Mouse (Mus musculus) embryonic facial prominence, embryonic 15.5 days (tissue): ENCODE data around the gene Syce3. TPM values are rescaled to one million over a fixed set of nuclear protein-coding genes. Genes with fewer than 3 reads are reported as not detected.
"Not testable (repeated sequence)": the region's sequence is repeated elsewhere in the genome, so short reads cannot be mapped to it uniquely, and the experiment has no call there.

Experiments
- ATAC-seq: fragments of 200-750 bp; cut with Nextera tagmentation; 2 replicates; pipeline ENCODE4 v1.8.0; 2017; ENCODE audit warnings: low read depth, moderate TSS enrichment; ENCODE audit not compliant: insufficient number of reproducible peaks, low FRiP score, low TSS enrichment
- H3K27ac ChIP-seq: fragments of 300-500 bp; sonication (generic); replicated peaks from 2 replicates; pipeline ENCODE4 v1.5.1; 2015; ENCODE audit warnings: mild to moderate bottlenecking, inconsistent platforms
- H3K27me3 ChIP-seq: fragments of 300-500 bp; sonication (generic); 2 replicates; pipeline ENCODE4 v1.6.1; 2015; ENCODE audit warnings: inconsistent platforms
- H3K36me3 ChIP-seq: fragments of 300-500 bp; sonication (generic); 2 replicates; pipeline ENCODE4 v1.6.1; 2015; ENCODE audit warnings: mild to moderate bottlenecking, inconsistent platforms
- H3K4me1 ChIP-seq: fragments of 300-500 bp; sonication (generic); 2 replicates; pipeline ENCODE4 v1.6.1; 2015; ENCODE audit warnings: inconsistent platforms
- H3K4me2 ChIP-seq: fragments of 300-500 bp; sonication (generic); replicated peaks from 2 replicates; pipeline ENCODE4 v1.6.1; 2015; ENCODE audit warnings: mild to moderate bottlenecking, inconsistent platforms
- H3K4me3 ChIP-seq: fragments of 300-500 bp; sonication (generic); replicated peaks from 2 replicates; pipeline ENCODE4 v1.5.1; 2015; ENCODE audit warnings: mild to moderate bottlenecking, inconsistent platforms
- H3K9ac ChIP-seq: fragments of 300-500 bp; sonication (generic); 2 replicates; pipeline ENCODE4 v1.6.1; 2015; ENCODE audit warnings: inconsistent platforms
- H3K9me3 ChIP-seq: fragments of 300-500 bp; sonication (generic); replicated peaks from 2 replicates; pipeline ENCODE4 v1.6.1; 2016; ENCODE audit warnings: inconsistent platforms
- WGBS: fragments of 180-500 bp; shearing (Covaris S2); methylation state at CpG from one replicate; pipeline ENCODE4 v1.1.7; 2015; 5-methylcytosine and 5-hydroxymethylcytosine counted together
- polyA plus RNA-seq: library from polyadenylated mRNA; unstranded; fragments of >200 nt; fragmentation: Nextera tagmentation; extraction: Ambion mirVana; gene quantifications from 2 replicates; pipeline ENCODE4 v1.2.1, GENCODE M21; 2015

Gene Syce3
- polyA plus RNA-seq, 1 experiment from 2014 or later = not detected

GRCm38 (mm10) chr15:89431806-89432205 is 21.5 kb upstream of the Syce3 start:
- no peak overlapping the region for H3K9ac ChIP-seq
- no peak for ATAC-seq
- no peaks in the 10 kb centered on the region for H3K9me3 ChIP-seq
- peaks cover 16% of the 10 kb centered on the region for H3K4me1 ChIP-seq
- H3K36me3 ChIP-seq = peaks cover 8% of the 10 kb centered on the region
- no peak overlapping the region for H3K4me3 ChIP-seq
- H3K27me3 ChIP-seq = no peaks in the 10 kb centered on the region
- WGBS = 91% methylated on average over 6 of the region's 6 CpGs
- no peak overlapping the region for H3K4me2 ChIP-seq
- no peak overlapping the region for H3K27ac ChIP-seq

GRCm38 (mm10) chr15:89431271-89431670 is 21.0 kb upstream of the Syce3 start:
- no peaks in the 10 kb centered on the region for H3K27me3 ChIP-seq
- H3K4me3 ChIP-seq = no peak overlapping the region
- no peaks in the 10 kb centered on the region for H3K9me3 ChIP-seq
- no peak for ATAC-seq
- no peak overlapping the region for H3K4me2 ChIP-seq
- 84% methylated on average over 3 of the region's 3 CpGs for WGBS
- H3K27ac ChIP-seq = no peak overlapping the region
- peaks cover 16% of the 10 kb centered on the region for H3K4me1 ChIP-seq
- peaks cover 13% of the 10 kb centered on the region for H3K36me3 ChIP-seq
- no peak overlapping the region for H3K9ac ChIP-seq

- H3K27me3 ChIP-seq, H3K4me3 ChIP-seq, H3K27ac ChIP-seq, H3K9me3 ChIP-seq, H3K4me2 ChIP-seq, H3K9ac ChIP-seq, ATAC-seq: not testable (repeated sequence)
- 89% methylated on average over 9 of the region's 9 CpGs for WGBS
- Histone ChIP-seq H3K36me3 (peaks cover 18% of the 10 kb centered on the region), H3K4me1 (peaks cover 17% of the 10 kb centered on the region)
Observed at GRCm38 (mm10) chr15:89430771-89431170, 20.5 kb upstream of the Syce3 start.

GRCm38 (mm10) chr15:89430341-89430740 is 20.0 kb upstream of the Syce3 start:
- no peak for ATAC-seq
- Histone ChIP-seq H3K4me3 (peak overlapping the region; percentile 84), H3K36me3 (peaks cover 22% of the 10 kb centered on the region), H3K27ac (peak overlapping the region; percentile 98), H3K9ac (peak overlapping the region; percentile 63; the same call in 1 of the 2 replicates), H3K9me3 (no peaks in the 10 kb centered on the region), H3K27me3 (no peaks in the 10 kb centered on the region), H3K4me2 (peak overlapping the region; percentile 86), H3K4me1 (peaks cover 21% of the 10 kb centered on the region)
- WGBS = 42% methylated on average over 6 of the region's 6 CpGs

GRCm38 (mm10) chr15:89429352-89430221 is 19.3 kb upstream of the Syce3 start, which contains the start of the genes C730034F03Rik, Gm44502 and Chkb:
C730034F03Rik (plus strand) TSS chr15:89429589.
Gm44502 (minus strand) TSS chr15:89429696.
Chkb (minus strand) TSS chr15:89429908.
- no peaks in the 10 kb centered on the region for H3K9me3 ChIP-seq

GRCm38 (mm10) chr15:89428821-89429351 is 18.6 kb upstream of the Syce3 start:
- WGBS = 4% methylated on average over 22 of the region's 22 CpGs
- peaks cover 22% of the 10 kb centered on the region for H3K36me3 ChIP-seq
- 0 out of 2 replicates have a peak, but pooled peaks have one; percentile 18 for ATAC-seq

More at GRCm38 (mm10) chr15:89429352-89430221, 19.3 kb upstream of the Syce3 start, which contains the start of the genes C730034F03Rik, Gm44502 and Chkb:
- H3K36me3 ChIP-seq = peaks cover 22% of the 10 kb centered on the region
- peaks cover 21% of the 10 kb centered on the region for H3K4me1 ChIP-seq
- no peaks in the 10 kb centered on the region for H3K27me3 ChIP-seq
- H3K9ac ChIP-seq = peak within 1 kb of the TSS; percentile 63
- peak; percentile 91 for ATAC-seq
- H3K4me3 ChIP-seq = peak within 1 kb of the TSS; percentile 84
- WGBS = under 1% methylated on average over 70 of the region's 70 CpGs
- peak within 1 kb of the TSS; percentile 86 for H3K4me2 ChIP-seq
- peak within 1 kb of the TSS; percentile 98 for H3K27ac ChIP-seq

GRCm38 (mm10) chr15:89428136-89428790 is 18.0 kb upstream of the Syce3 start:
- Histone ChIP-seq H3K9me3 (no peaks in the 10 kb centered on the region), H3K9ac (peak overlapping the region; percentile 63), H3K4me2 (peak overlapping the region; percentile 86), H3K4me1 (peaks cover 21% of the 10 kb centered on the region), H3K4me3 (peak overlapping the region; percentile 84), H3K36me3 (peaks cover 22% of the 10 kb centered on the region), H3K27ac (no peak overlapping the region), H3K27me3 (no peaks in the 10 kb centered on the region)
- ATAC-seq = no peak
- WGBS = 83% methylated on average over 19 of the region's 19 CpGs

More at GRCm38 (mm10) chr15:89428821-89429351, 18.6 kb upstream of the Syce3 start:
- Histone ChIP-seq H3K9ac (peak overlapping the region; percentile 63), H3K4me1 (peaks cover 21% of the 10 kb centered on the region), H3K27me3 (no peaks in the 10 kb centered on the region), H3K4me2 (peak overlapping the region; percentile 86), H3K9me3 (no peaks in the 10 kb centered on the region), H3K4me3 (peak overlapping the region; percentile 84), H3K27ac (peak overlapping the region; percentile 98)

GRCm38 (mm10) chr15:89426716-89427115 is 16.4 kb upstream of the Syce3 start:
- no peak overlapping the region for H3K9ac ChIP-seq
- H3K4me3 ChIP-seq = no peak overlapping the region
- no peak for ATAC-seq
- peaks cover 22% of the 10 kb centered on the region for H3K36me3 ChIP-seq
- no peak overlapping the region for H3K27ac ChIP-seq
- no peak overlapping the region for H3K4me2 ChIP-seq
- peaks cover 21% of the 10 kb centered on the region for H3K4me1 ChIP-seq
- 89% methylated on average over 10 of the region's 10 CpGs for WGBS
- H3K9me3 ChIP-seq = no peaks in the 10 kb centered on the region
- H3K27me3 ChIP-seq = no peaks in the 10 kb centered on the region

GRCm38 (mm10) chr15:89425711-89426121 is 15.4 kb upstream of the Syce3 start, which contains the start of gene Cpt1b:
Cpt1b (minus strand) TSS chr15:89425863.
- Histone ChIP-seq H3K9ac (no peak within 1 kb of the TSS), H3K27ac (no peak within 1 kb of the TSS), H3K4me3 (no peak within 1 kb of the TSS), H3K9me3 (no peaks in the 10 kb centered on the region), H3K4me1 (peaks cover 21% of the 10 kb centered on the region), H3K36me3 (peaks cover 22% of the 10 kb centered on the region), H3K4me2 (no peak within 1 kb of the TSS), H3K27me3 (no peaks in the 10 kb centered on the region)
- WGBS = 32% methylated on average over 6 of the region's 6 CpGs
- ATAC-seq = no peak

GRCm38 (mm10) chr15:89424621-89425020 is 14.3 kb upstream of the Syce3 start:
- no peak for ATAC-seq
- Histone ChIP-seq H3K9me3 (no peaks in the 10 kb centered on the region), H3K27ac (no peak overlapping the region), H3K4me2 (no peak overlapping the region), H3K27me3 (no peaks in the 10 kb centered on the region), H3K9ac (no peak overlapping the region), H3K4me1 (peaks cover 16% of the 10 kb centered on the region), H3K36me3 (peaks cover 22% of the 10 kb centered on the region), H3K4me3 (no peak overlapping the region)
- WGBS = 85% methylated on average over 8 of the region's 8 CpGs

- Histone ChIP-seq H3K9ac (no peak overlapping the region), H3K27me3 (no peaks in the 10 kb centered on the region), H3K4me3 (no peak overlapping the region), H3K4me1 (0 out of 2 replicates have a peak, but pooled peaks cover 5% of the 10 kb centered on the region), H3K9me3 (no peaks in the 10 kb centered on the region), H3K4me2 (no peak overlapping the region), H3K36me3 (peaks cover 18% of the 10 kb centered on the region; the same call in 1 of the 2 replicates), H3K27ac (no peak overlapping the region)
- WGBS = 92% methylated on average over 9 of the region's 9 CpGs
- no peak for ATAC-seq
Observed at GRCm38 (mm10) chr15:89421938-89422337, 11.6 kb upstream of the Syce3 start.
